Mouse (Mus musculus) erythroblast, adult 5-6 weeks (primary cell): Measurements from ENCODE around the gene Ctbp2. TPM values are rescaled to one million over a fixed set of nuclear protein-coding genes. Genes with fewer than 3 reads are reported as not detected.

Source experiments
- ATAC-seq: replicated peaks from 2 replicates; pipeline ENCODE4 v1.8.0; 2016; ENCODE audit warnings: moderate number of reproducible peaks, mild to moderate bottlenecking, moderate TSS enrichment, inconsistent platforms; ENCODE audit not compliant: poor library complexity, low FRiP score, severe bottlenecking
- total RNA-seq, 2 experiments: library from RNA; stranded (forward) in 1 of 2; stranded (reverse) in 1 of 2; fragments of 150-400 nt in 1 of 2; fragments of 200-764, 138-1000 nt in 1 of 2; gene quantifications; 2 replicates each; pipeline versions ENCODE4 v1.2.3 to v1.2.4; 2015 to 2017; ENCODE audit warnings: low replicate concordance in 2 of 2

Ctbp2 gene
- total RNA-seq, 2 experiments from 2014 or later = 9.5 to 21.3 TPM

- no peak for ATAC-seq
Measured at GRCm38 (mm10) chr7:133014631-133015030, 109.5 kb downstream of the Ctbp2 start.

GRCm38 (mm10) chr7:133013923-133014322, 110.2 kb downstream of the Ctbp2 start:
- ATAC-seq = no peak

DNA sequence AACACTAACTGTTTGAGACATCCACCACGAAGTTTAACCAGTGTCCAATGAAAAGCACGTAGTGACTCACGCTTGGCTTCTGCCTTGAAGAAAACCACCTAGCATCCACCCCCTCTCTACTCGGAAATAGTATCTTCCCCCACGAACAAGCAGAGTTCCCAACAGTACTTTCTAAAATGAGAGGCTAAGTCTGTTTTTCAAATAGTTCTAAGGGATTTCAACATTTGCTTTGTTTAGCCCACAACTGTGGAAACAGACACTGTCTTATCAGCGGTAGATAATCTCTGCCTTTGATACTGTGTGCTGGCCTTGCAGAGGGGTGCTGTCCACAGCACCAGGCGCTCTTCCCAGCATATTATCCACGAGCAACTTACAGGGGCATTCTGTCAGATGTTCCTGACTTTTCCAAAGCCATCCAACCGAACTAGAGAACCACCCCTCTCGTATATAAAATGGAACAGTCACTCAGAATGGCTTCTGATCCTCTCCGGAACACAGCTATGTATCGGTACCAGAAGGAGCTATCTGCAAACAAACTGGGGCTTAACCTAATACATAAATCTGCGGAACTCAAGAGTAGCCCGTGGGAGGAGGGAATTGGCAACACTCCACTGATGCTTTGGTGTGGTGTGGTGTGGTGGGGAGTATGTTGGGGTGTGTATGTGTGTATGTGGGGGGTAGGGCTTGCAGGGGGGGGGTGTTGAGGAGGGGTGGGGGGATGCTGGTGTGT, 111.4 kb downstream of the Ctbp2 start:
- no peak for ATAC-seq

DNA sequence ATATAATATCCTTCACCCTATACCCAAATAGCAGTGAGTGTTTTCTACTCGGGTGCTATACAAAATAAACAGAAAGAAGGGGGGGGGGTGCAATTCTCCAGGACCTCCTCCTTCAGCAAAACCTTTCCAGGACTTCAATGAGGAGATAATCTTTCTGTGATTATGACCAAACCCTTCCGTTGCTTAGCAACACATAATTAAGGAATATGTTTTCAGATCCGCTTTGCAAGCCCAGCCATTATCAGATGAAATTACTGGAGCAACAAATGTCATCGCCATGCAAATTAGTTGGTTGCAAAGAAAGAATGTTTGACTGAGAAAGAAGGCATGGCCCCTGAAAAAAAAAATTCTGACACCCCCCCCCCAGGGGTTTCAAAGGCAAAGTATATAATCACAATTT, 112.5 kb downstream of the Ctbp2 start:
- no peak for ATAC-seq

DNA sequence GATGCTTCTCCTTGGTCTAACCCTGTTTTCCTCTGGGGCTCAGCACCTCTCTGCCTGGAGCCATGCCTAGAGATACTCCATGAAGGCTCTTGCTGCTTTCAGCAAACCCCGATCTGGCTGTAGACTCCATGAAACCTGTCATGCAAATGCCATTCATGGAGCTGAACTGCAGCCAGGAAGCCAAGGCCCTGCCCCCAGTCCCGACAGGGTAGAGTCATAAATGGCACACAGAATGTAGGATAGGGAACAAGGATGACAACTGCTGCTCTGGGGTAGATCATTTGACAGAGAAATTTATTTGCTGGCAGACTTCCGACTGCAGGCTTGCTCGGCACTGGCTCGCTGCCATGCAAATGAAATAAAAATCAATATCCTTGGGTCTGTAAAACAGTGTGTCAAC, 113.0 kb downstream of the Ctbp2 start:
- no peak for ATAC-seq

- ATAC-seq = no peak
Measured at GRCm38 (mm10) chr7:133010477-133010876, 113.7 kb downstream of the Ctbp2 start.

- no peak for ATAC-seq
Measured at GRCm38 (mm10) chr7:133009676-133010075, 114.5 kb downstream of the Ctbp2 start.

GRCm38 (mm10) chr7:133008663-133009062, 115.5 kb downstream of the Ctbp2 start:
- no peak for ATAC-seq

DNA sequence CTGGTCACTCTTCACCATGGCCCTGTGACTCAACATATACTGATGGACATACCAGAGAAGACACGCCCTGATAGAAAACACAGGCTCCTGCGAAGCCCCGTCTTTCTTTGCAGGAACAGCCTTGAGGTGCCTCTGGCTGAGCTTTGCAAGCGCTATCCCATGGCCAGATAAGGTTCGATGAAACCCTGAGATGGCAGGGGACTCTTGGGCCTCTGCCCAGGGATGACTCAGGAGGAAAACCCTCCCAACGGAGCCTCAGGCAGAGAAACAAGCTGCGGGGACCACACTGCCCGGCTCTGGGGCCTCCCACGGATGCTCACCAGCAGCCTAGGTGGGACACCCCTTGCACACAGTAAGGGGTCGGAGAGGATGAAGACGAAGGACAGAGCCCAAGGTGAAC, 116.8 kb downstream of the Ctbp2 start:
- no peak for ATAC-seq

- ATAC-seq = no peak
Measured at GRCm38 (mm10) chr7:133005772-133006171, 118.4 kb downstream of the Ctbp2 start.

DNA sequence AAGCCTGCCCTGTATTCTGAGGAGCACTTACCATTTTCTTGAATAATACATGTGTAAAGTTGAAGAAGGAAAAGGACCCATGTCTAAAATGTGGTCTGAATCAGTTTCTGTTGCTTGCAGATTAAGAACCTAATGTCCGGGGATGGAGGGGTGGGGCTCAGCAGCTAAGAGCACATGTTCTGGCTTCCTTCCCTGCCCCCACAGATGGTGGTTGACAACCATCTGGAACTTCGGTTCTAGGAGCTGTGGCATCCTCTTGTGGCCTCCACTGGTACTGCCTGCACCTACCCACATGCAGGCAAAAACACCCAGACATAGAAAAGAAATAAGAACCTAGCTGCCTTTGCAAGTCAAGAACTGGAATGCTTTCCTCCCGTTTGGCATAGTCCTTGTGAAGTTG, 120.7 kb downstream of the Ctbp2 start:
- ATAC-seq = peak; percentile 64; the same call in 1 of the 2 replicates

GRCm38 (mm10) chr7:133002271-133002670, 121.9 kb downstream of the Ctbp2 start:
- ATAC-seq = no peak

- ATAC-seq = no peak
Measured at GRCm38 (mm10) chr7:133001388-133001787, 122.8 kb downstream of the Ctbp2 start.

DNA sequence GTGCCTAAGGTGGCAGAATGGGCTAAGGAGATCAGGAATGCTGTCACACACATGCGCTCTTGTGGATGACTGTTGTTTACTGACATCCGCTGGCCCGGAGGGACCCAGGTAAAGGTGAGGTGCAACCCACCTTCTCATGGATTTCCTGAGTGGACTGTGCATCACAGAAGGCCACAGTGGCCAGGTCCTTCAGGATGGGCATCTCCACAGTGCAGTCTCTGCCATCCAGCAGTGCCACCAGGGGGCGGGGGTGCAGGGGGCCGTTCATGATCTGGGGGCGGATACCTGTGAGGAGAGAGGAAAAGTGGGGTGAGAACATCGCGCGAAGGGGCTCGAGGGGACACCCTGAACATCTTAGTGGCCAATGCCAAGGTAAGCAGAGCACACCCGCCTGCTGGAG, 125.1 kb downstream of the Ctbp2 start:
- no peak for ATAC-seq

- ATAC-seq = no peak
Measured at GRCm38 (mm10) chr7:132998639-132999038, 125.5 kb downstream of the Ctbp2 start.

DNA sequence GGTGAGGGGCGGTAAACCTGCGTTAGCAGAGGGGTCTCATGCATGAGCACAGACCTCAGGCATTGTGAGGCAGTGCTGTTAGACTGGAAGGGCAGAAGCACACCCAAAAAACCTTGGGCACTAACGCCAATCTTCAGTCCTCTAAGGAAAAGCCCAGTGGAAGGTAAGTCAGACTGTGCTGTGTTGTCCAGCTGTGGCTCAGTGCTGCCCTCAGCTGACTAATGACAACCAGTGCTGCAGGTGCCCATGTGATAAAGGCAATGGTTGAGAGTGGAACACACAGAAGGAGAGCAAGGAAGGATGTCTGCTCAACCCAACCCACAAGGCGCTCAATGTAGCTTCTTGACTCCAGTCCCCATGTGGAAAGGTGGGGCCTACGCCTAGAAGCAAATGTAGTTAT, 127.8 kb downstream of the Ctbp2 start:
- ATAC-seq = no peak

- no peak for ATAC-seq
Measured at GRCm38 (mm10) chr7:132994628-132995191, 129.4 kb downstream of the Ctbp2 start.

- ATAC-seq = no peak
Measured at GRCm38 (mm10) chr7:132994120-132994519, 130.0 kb downstream of the Ctbp2 start.

- no peak for ATAC-seq
Measured at GRCm38 (mm10) chr7:132992967-132993615, 131.1 kb downstream of the Ctbp2 start.

- no peak for ATAC-seq
Measured at GRCm38 (mm10) chr7:132991240-132991900, 132.8 kb downstream of the Ctbp2 start.

- no peak for ATAC-seq
Measured at GRCm38 (mm10) chr7:132989839-132990238, 134.3 kb downstream of the Ctbp2 start.
